Mouse (Mus musculus) olfactory bulb, adult 2 months (tissue): ENCODE measurements around the gene Eif3i.

Source experiments
- CTCF ChIP-seq: fragments of 200-500 bp; IDR thresholded peaks from 2 replicates; pipeline ENCODE4 v1.5.1; 2012; ENCODE audit warnings: low read depth, mild to moderate bottlenecking, low read length, moderate library complexity; ENCODE audit not compliant: insufficient read depth
- POLR2A ChIP-seq: fragments of 200-500 bp; IDR thresholded peaks from 2 replicates; pipeline ENCODE4 v1.6.1; 2012; ENCODE audit warnings: mild to moderate bottlenecking, low read depth, low read length, moderate library complexity; ENCODE audit not compliant: insufficient read depth

DNA sequence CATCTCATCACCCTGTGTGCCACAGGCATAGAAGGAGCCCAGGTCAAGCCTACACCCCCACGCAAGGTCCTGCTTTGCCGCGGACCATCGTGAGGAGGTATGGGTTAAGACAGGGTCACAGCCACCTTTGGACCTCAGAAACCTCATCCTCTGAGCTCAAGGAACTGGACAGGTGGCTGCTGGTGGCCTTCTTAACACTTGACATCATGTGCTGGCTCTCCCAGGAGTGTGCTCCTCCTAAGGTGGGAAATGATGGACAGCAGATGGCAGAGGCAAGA, 27.4 kb downstream of the Eif3i start:
- TF ChIP-seq POLR2A (no peak), CTCF (no peak)
